Mouse (Mus musculus): ENCODE measurements around the gene Themis2. TPM values are rescaled to one million over a fixed set of nuclear protein-coding genes. Genes with fewer than 3 reads are reported as not detected.

Themis2 gene
- total and polyA plus RNA-seq, 3 experiments, result 9.3 to 35.7 (median 14.2) TPM

- TF ChIP-seq ZMIZ1 (IDR thresholded peaks at IDR 0.05; ENCODE audit: low read depth, low read length), result no peak
- no peak for TF ChIP-seq USF2 (conservative IDR thresholded peaks at IDR 0.05; ENCODE audit: low read depth, low read length)
- no peak for TF ChIP-seq TBP (conservative IDR thresholded peaks at IDR 0.05; ENCODE audit: low read depth, low read length)
- TF ChIP-seq ELF1 (IDR thresholded peaks at IDR 0.05; ENCODE audit: low read depth, low read length), result no peak
- DNase-seq (ENCODE audit: extremely low read depth), result no peak
- no peak overlapping the region for H3K4me3 ChIP-seq (replicated peaks in 1 of 3; ENCODE audit: low read depth in 2 of 3, low read length in 2 of 3, poor library complexity in 1 of 3)
Observed at GRCm38 (mm10) chr4:132735389-132735788, 60.8 kb downstream of the Themis2 start.

DNA sequence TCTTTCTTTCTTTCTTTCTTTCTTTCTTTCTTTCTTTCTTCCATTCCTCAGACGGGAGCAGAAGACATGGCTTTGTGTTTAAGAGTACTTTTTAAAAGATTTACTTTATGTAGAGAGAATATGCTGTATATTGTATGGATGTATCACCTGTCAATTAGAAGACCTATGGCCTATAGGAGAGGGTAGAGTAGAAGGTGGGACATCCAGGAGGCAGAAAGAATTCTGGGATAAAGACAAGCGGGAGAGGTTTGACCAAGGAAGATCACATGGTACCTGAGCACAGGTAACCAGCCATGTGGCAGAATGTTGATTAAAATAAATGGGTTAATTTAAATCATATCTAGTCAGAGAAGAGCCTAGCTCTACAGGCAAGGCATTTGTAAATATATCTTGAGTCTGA is 61.4 kb downstream of the Themis2 start:
- peaks cover 16 to 20% of the 10 kb centered on the region in 2 experiments for H3K36me3 ChIP-seq (replicated peaks in 1 of 2; ENCODE audit: control insufficient read depth in 1 of 2, insufficient read depth in 1 of 2, low read length in 1 of 2)
- no peak for DNase-seq (ENCODE audit: extremely low read depth)
- peaks cover 2 to 41% of the 10 kb centered on the region in 2 experiments; a peak in 3 of 4 replicates for H3K4me1 ChIP-seq (ENCODE audit: control insufficient read depth in 1 of 2, insufficient read depth in 2 of 2)
- H3K9me3 ChIP-seq (replicated peaks; ENCODE audit: low read length), result no peaks in the 10 kb centered on the region
- dilution Hi-C loops (cut with MboI; ENCODE audit: extremely low pct_ligation_motif_present, extremely low pct_unique_long_range_greater_than_20kb, low sequenced_read_pairs) (no loop called here), in situ Hi-C loops (cut with MboI; ENCODE audit: low pct_ligation_motif_present, low pct_unique_long_range_greater_than_20kb, low sequenced_read_pairs) (no loop called here)
- H3K4me3 ChIP-seq (replicated peaks in 1 of 3; ENCODE audit: low read depth in 2 of 3, low read length in 2 of 3, poor library complexity in 1 of 3), result no peak overlapping the region
- H3K27me3 ChIP-seq (replicated peaks), result no peaks in the 10 kb centered on the region
- no peaks in the 10 kb centered on the region for H3K79me2 ChIP-seq (replicated peaks; ENCODE audit: control insufficient read depth, extremely low read depth, insufficient read depth, poor library complexity, severe bottlenecking)
- TF ChIP-seq EP300 (IDR thresholded peaks at IDR 0.05; ENCODE audit: low read length) (no peak), ZNF384 (IDR thresholded peaks at IDR 0.05; ENCODE audit: low read depth, low read length) (no peak), IRF4 (IDR thresholded peaks at IDR 0.05; ENCODE audit: low read depth, low read length) (no peak), SIN3A (IDR thresholded peaks at IDR 0.05; ENCODE audit: low read length) (no peak), RCOR1 (conservative IDR thresholded peaks at IDR 0.05; ENCODE audit: low read depth, low read length) (no peak), NELFE (IDR thresholded peaks at IDR 0.05; ENCODE audit: low read depth, low read length) (no peak), GABPA (IDR thresholded peaks at IDR 0.05; ENCODE audit: insufficient replicate concordance, low read depth, low read length) (no peak), SMC3 (IDR thresholded peaks at IDR 0.05; ENCODE audit: low read depth, low read length) (no peak), E2F4 (IDR thresholded peaks at IDR 0.05; ENCODE audit: insufficient replicate concordance, low read depth, low read length) (no peak), PAX5 (IDR thresholded peaks at IDR 0.05; ENCODE audit: low read length) (no peak), BHLHE40 (IDR thresholded peaks at IDR 0.05; ENCODE audit: low read depth, low read length) (no peak), MEF2A (IDR thresholded peaks at IDR 0.05; ENCODE audit: borderline replicate concordance, low read depth, low read length) (no peak), ELF1 (IDR thresholded peaks at IDR 0.05; ENCODE audit: low read depth, low read length) (no peak), CHD2 (IDR thresholded peaks at IDR 0.05; ENCODE audit: low read length) (no peak), MXI1 (IDR thresholded peaks at IDR 0.05; ENCODE audit: low read depth, low read length) (no peak), HCFC1 (IDR thresholded peaks at IDR 0.05; ENCODE audit: low read depth, low read length) (no peak), MAX (IDR thresholded peaks at IDR 0.05; ENCODE audit: low read length) (no peak), NRF1 (IDR thresholded peaks at IDR 0.05; ENCODE audit: low read depth, low read length) (no peak), JUN (IDR thresholded peaks at IDR 0.05; ENCODE audit: insufficient read depth, low read depth, low read length) (no peak), UBTF (IDR thresholded peaks at IDR 0.05; ENCODE audit: low read depth, low read length) (no peak)
- H3K27ac ChIP-seq (ENCODE audit: insufficient read depth, low read depth), result no peak overlapping the region
- no peak overlapping the region for H3K9ac ChIP-seq (ENCODE audit: insufficient read depth, low read depth)
- no peak overlapping the region for H3K4me2 ChIP-seq (ENCODE audit: insufficient read depth, low read depth, poor library complexity, severe bottlenecking)

More at GRCm38 (mm10) chr4:132735389-132735788, 60.8 kb downstream of the Themis2 start:
- no peaks in the 10 kb centered on the region for H3K27me3 ChIP-seq (replicated peaks)
- peaks cover 2 to 41% of the 10 kb centered on the region in 2 experiments; a peak in 3 of 4 replicates for H3K4me1 ChIP-seq (ENCODE audit: control insufficient read depth in 1 of 2, insufficient read depth in 2 of 2)
- in situ Hi-C loops (cut with MboI; ENCODE audit: low pct_ligation_motif_present, low pct_unique_long_range_greater_than_20kb, low sequenced_read_pairs), result no loop called here
- no peak overlapping the region for H3K9ac ChIP-seq (ENCODE audit: insufficient read depth, low read depth)
- no peak overlapping the region for H3K4me2 ChIP-seq (ENCODE audit: insufficient read depth, low read depth, poor library complexity, severe bottlenecking)
- H3K36me3 ChIP-seq (replicated peaks in 1 of 2; ENCODE audit: control insufficient read depth in 1 of 2, insufficient read depth in 1 of 2, low read length in 1 of 2), result peaks cover 13 to 20% of the 10 kb centered on the region in 2 experiments
- dilution Hi-C loops (cut with MboI; ENCODE audit: extremely low pct_ligation_motif_present, extremely low pct_unique_long_range_greater_than_20kb, low sequenced_read_pairs), result no loop called here
- no peaks in the 10 kb centered on the region for H3K79me2 ChIP-seq (replicated peaks; ENCODE audit: control insufficient read depth, extremely low read depth, insufficient read depth, poor library complexity, severe bottlenecking)
- no peak overlapping the region for H3K27ac ChIP-seq (ENCODE audit: insufficient read depth, low read depth)
- no peaks in the 10 kb centered on the region for H3K9me3 ChIP-seq (replicated peaks; ENCODE audit: low read length)

All from CH12.LX (cell line).